Mouse (Mus musculus): ENCODE measurements at regions not wholly inside any gene's neighbourhood (a gene's known extent, or its start where the extent isn't known, plus 50 kb on each side); places are given as distances from the start of the nearest gene placed in this dataset.

GRCm38 (mm10) chr10:25857954-25858616 lies 220.0 kb upstream of the Gm9767 start:
- intact Hi-C loops (cut with DNase I) = no loop called here
- no peak for DNase-seq

DNA sequence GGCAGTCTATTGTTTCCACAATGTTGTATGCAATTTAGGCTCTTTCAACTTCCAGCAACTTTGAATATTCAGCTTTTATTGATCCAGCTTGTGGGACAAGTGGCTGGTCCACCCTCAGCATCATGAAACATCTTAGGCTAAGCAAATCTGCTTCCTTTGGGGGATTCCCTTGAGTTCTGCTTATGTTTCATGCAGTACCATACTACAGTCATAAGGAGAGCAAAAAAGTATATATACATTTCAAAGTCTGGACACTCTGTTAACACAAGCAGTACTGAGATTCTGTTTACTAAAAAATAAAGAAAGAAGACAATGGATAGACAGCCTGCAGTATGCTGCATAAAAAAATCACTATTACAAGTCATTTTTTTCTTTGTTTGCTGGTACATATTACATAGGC lies 233.7 kb upstream of the Gm9767 start:
- DNase-seq = no peak
- intact Hi-C loops (cut with DNase I) = no loop called here

DNA sequence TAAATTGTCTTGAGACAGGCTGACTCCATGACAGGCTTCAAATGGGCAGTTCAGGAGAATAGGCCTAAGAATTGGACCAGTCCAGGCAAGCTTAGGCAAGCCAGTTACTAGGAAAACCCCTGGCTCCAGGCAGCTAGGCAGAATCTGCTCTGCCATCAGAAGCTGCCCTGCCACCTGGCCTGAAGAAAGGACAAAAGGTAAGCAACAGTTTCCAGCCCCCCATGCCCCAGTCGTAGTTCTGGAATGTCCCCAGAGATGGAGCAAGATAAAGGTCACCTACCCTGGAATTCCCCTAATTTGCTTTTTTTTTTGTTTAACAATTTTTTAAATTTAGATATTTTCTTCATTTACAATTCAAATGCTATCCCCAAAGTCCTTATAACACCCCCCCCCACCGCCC lies 248.8 kb upstream of the Gm9767 start:
- DNase-seq = no peak

DNA sequence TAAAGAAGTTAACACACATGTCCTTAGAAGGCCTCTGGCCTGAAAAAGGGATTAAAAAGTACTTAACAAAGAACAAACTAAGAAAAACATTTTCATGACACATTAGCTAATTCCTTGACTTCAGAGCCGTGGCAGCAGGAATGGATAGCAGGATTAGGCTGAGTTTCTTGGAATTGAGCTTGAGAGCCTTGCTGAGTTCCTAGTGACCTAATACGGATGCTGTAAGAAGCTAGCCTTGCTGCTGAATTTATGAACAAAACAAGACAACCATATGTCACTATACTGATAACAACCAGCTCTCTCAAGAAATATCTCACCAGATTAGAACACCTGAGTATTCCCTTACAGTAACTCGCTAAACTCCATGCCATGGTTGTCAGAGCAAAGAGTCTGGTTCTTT lies 268.2 kb upstream of the Smlr1 start:
- DNase-seq = no peak
- intact Hi-C loops (cut with DNase I) = no loop called here

More for the DNA sequence above, 248.8 kb upstream of the Gm9767 start:
- intact Hi-C loops (cut with DNase I) = no loop called here

DNA sequence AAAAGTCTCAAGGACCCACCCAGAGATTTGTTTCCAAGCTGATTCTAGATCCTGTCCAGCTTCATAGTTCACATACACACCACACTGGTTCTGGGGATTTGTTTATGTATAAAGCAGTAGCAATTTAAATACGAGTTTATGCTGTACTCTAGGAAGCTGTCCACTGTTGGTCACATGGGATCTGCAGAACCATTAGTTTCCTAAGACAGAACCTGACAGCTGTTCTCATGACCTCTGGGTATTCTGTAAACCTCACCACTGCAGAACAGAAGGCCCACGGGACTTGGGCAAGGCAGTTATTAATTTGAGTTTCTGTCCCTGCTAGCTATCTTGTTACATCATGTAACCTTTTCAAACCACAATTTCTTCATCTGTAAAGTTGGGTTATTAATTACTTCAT lies 265.4 kb upstream of the Smlr1 start:
- DNase-seq = no peak
- intact Hi-C loops (cut with DNase I) = no loop called here

GRCm38 (mm10) chr10:25798881-25799280 lies 262.8 kb upstream of the Smlr1 start:
- intact Hi-C loops (cut with DNase I) = no loop called here
- peak; percentile 12 to 18 for DNase-seq

DNA sequence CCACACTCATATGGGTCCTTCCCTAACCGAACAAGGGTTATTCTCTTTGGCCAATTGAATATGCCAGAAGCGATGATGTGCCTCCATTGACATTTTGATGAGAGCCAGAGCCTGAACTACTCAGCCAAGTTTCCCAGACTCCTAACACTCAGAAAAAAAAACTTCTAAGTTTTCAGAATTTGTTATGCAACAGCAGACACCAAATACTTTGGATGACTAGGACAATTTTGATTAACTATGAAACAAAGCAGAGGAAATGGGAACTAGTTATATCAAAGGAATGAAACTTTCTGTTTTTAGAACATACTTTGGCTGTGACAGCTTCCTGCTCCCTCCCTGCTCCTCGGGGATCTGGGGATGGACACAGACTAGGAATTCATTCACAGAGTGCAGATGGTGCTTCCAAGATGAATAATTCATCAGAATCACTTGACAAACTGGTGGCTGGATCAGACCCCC lies 254.3 kb upstream of the Smlr1 start:
- DNase-seq = peak; percentile 44 to 58
- intact Hi-C loops (cut with DNase I) = no loop called here

- DNase-seq = no peak
- intact Hi-C loops (cut with DNase I) = no loop called here
These were observed 252.6 kb upstream of the Smlr1 start for GRCm38 (mm10) chr10:25788660-25789059.

DNA sequence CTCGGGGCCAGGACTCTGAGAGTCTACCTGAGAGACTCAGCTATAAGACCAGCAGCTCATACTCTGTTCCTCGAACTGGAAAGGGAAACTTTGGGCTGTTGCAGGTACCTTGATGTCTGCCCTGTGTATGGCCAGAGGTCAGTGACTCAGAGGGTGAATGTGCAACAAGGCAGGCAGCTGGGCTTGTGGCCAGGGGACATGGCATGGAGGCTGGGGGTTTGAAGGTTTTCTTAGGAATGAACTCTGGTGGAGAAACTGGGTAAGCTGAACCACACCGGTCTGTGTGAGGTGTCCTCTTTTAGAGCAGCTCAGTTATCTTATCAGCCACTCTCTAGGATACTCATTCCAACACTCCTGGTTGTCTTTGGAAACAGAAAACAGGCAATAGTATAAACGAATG lies 251.9 kb upstream of the Smlr1 start:
- no peak for DNase-seq
- intact Hi-C loops (cut with DNase I) = no loop called here

- no peak for DNase-seq
- intact Hi-C loops (cut with DNase I) = no loop called here
These were observed 247.8 kb upstream of the Smlr1 start for GRCm38 (mm10) chr10:25783861-25784260.

GRCm38 (mm10) chr10:25779476-25779875 lies 243.4 kb upstream of the Smlr1 start:
- intact Hi-C loops (cut with DNase I) = no loop called here
- DNase-seq = no peak

- intact Hi-C loops (cut with DNase I) = no loop called here
- DNase-seq = no peak
These were observed 241.7 kb upstream of the Smlr1 start for GRCm38 (mm10) chr10:25777717-25778116.

- intact Hi-C loops (cut with DNase I) = no loop called here
- DNase-seq = no peak
These were observed 240.6 kb upstream of the Smlr1 start for GRCm38 (mm10) chr10:25776697-25777096.

DNA sequence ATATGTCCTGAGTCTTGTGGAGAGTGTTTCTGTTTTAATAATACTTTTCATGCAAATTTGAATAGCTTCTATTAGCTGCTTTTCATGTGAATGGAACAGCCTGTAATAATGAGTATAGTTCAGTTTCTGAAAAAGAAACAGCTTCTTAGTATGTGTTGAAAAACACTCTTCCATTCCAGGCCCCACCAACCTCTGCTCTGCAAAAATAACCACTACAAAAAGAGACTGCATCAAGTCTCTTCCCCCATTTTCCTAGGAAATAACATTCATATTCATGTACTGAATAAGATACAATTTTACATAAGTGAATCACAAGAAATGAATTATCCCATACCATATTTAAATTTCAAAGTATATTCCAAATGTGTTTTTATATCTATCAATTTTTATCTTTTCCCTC lies 234.0 kb upstream of the Smlr1 start:
- intact Hi-C loops (cut with DNase I) = no loop called here
- no peak for DNase-seq

GRCm38 (mm10) chr10:25768456-25768855 lies 232.4 kb upstream of the Smlr1 start:
- intact Hi-C loops (cut with DNase I) = no loop called here

DNA sequence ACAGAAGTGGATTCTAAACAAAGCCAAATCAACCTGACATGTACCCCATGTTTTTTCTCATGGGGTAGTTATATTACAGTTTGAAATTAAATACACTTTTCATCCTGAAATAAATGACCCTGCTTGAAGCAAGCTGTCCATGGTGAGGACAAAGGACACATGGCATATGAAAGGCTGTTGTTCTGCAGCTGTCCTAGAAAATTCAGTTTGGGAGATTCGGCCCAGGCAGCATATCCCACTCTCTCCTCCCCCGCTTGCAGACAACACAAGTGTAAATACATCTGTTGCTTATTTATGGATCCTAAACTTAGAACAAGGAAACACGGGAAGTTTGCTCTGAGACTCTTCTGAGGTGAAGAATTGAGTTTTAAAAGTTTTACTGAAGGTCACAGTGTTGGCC lies 218.2 kb upstream of the Smlr1 start:
- DNase-seq = no peak
- intact Hi-C loops (cut with DNase I) = no loop called here

More at GRCm38 (mm10) chr10:25768456-25768855, 232.4 kb upstream of the Smlr1 start:
- no peak for DNase-seq

- intact Hi-C loops (cut with DNase I) = no loop called here
- DNase-seq = no peak
These were observed 206.6 kb upstream of the Smlr1 start for GRCm38 (mm10) chr10:25742678-25743077.

DNA sequence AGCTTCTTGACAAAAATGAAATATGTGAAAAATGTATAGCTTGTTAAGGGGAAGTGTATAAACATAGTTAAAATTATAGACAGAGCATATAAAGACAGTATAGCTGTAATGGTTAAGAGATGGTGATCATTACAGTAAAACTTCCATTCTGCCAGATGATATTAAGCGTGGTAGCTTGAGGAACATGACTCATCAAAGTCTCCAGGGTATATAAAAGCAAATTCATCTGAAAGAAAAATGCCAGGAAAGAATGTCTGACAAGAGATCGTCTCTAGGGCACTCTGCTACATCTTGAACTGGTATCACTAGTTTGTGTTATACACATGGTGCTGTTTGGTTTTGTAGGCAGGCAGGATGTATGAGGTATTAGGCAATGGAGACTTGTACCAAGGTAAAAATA lies 204.9 kb upstream of the Smlr1 start:
- intact Hi-C loops (cut with DNase I) = no loop called here
- no peak for DNase-seq

DNA sequence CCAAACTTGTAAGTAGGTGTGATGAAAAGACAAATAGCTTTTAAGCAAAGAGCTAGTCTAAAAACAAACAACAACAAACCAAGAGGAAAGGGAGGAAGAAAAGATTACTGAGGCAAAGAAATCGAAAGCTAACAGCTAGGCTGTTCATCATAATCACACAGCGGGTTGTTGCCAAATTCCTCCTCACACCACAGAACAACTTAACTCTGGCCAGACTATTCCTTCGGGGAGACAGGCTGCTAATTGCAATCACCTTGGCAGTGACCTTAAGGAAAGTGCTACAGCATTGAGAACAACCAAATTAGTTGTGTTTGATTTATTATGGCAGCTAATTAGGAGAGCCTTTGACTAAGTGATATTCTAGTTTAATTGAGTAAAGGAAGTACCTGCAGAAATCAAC lies 194.4 kb upstream of the Smlr1 start:
- peak in 1 of 2 experiments; percentile 7 for DNase-seq
- intact Hi-C loops (cut with DNase I) = no loop called here

GRCm38 (mm10) chr10:25723966-25724365 lies 187.9 kb upstream of the Smlr1 start:
- intact Hi-C loops (cut with DNase I) = no loop called here
- no peak for DNase-seq

DNA sequence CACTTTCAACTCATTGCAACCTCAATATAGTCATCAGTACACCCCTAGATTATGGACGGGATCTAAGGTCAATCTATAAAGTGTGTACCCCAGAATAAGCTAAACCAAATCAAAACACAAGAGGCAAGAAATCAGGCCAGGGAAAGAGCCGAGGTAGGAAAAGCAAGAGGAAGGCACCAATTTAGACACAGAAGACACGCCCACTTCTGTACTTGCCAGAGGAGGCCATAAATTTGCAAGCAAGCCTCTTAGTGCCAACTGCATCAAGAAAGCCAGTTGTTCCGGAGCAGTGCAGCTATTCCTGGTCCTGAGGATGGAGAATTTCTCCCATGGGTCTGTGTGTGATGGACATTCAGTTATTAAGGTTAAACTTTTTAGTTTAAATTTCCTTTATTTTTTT lies 179.7 kb upstream of the Smlr1 start:
- intact Hi-C loops (cut with DNase I) = no loop called here
- DNase-seq = no peak

- DNase-seq = no peak
- intact Hi-C loops (cut with DNase I) = no loop called here
These were observed 178.6 kb upstream of the Smlr1 start for GRCm38 (mm10) chr10:25714636-25715035.

- intact Hi-C loops (cut with DNase I) = no loop called here
- peak; percentile 5 to 8 for DNase-seq
These were observed 178.0 kb upstream of the Smlr1 start for GRCm38 (mm10) chr10:25714041-25714440.

All from heart, postnatal 10 days (tissue).